Mouse (Mus musculus) c-Kit-positive CD71-positive TER-119-negative erythroid progenitor cells, embryonic 14.5 days (primary cell): ENCODE measurements around the gene Hs2st1.
A peak's percentile ranks its signal among the peaks of the same experiment; 100 is the strongest.

ENCODE experiments used
- DNase-seq: peaks from one replicate; pipeline ENCODE4 v3.0.0-alpha.2; 2013; ENCODE audit warnings: low read depth

Gene Hs2st1

GRCm38 (mm10) chr3:144394454-144394943 lies 175.5 kb downstream of the Hs2st1 start:
- DNase-seq = no peak

DNA sequence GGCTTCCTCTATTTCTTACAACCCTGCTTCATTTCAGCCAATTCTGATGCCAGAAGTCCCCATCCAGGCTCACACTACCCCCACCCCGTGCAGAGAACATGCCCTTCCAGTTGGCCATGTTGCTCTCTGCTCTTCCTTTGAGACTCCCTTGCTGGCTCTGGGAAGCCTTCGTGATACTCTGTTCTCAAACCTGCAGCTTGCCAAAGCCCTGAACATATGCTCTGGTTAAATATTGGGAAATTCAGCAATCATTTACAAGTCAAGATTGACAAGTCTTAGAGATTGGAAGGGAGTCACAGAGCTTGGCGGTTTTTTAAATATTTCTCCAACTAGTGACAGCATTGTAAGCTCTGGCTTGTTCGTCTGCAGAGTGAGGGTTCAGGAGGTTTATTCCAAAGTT lies 183.5 kb downstream of the Hs2st1 start:
- no peak for DNase-seq

DNA sequence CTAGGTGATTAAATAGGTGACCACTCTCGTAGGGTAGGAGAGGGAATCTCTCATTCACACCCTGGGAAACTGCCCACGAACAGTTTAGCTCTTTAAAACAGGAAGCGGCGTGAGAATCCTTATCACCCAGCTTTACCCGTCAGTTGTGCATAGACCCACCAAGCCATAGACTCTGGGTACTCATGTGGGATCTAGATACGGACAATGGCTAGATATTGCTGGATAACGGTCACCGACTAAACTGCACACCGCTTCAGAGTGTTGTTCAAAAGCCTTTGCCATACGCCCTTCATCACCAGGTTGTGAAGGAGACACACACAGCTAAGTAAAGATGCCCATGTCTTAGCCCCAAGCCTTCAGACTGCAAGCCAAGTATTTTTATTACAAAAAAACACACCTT lies 185.3 kb downstream of the Hs2st1 start:
- DNase-seq = no peak

DNA sequence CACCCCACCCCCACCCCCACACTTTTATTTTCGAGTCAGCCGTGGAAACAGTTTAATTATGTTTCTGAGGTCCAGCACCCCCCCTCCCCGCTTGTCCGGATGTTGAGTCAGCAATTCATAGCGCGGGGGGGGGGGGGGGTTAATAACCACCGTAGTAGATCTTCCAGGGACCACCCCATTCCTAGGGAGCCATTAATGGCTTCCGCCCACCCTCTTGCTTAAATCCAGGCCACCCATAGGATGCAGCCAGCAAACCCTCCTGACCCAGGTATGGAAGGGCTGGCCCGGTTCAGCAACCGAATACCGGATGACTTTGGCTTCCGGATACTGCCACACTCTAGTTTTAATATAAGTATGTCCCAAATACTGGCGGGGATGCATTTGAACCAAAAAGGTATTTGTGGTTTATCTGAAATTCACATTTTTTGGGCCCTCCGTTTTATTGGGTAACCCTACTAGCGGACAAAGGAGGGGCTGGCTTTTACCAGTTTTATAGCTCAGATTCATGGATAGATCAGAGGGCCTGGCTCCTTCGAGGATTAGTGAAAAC lies 188.5 kb downstream of the Hs2st1 start:
- DNase-seq = no peak

DNA sequence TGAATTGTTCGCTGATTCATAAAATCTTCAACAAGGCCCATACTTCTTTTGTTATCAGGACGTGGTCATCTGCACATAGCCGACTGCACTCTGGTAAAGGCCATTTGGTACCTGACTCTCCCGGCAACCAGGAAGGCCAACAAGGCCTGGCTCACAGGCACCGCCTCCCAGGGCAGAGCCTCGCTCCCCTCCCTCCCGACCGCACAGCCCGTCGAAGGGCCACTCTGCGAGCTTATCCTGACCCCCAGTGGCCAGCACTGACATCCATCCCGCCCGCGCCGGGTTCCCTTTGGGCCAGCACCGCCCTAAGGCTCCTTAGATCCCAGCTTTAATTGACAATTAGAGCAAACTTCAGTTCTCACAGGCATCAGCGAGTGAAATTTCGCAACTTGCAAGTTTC lies 189.1 kb downstream of the Hs2st1 start:
- DNase-seq = peak; percentile 27

DNA sequence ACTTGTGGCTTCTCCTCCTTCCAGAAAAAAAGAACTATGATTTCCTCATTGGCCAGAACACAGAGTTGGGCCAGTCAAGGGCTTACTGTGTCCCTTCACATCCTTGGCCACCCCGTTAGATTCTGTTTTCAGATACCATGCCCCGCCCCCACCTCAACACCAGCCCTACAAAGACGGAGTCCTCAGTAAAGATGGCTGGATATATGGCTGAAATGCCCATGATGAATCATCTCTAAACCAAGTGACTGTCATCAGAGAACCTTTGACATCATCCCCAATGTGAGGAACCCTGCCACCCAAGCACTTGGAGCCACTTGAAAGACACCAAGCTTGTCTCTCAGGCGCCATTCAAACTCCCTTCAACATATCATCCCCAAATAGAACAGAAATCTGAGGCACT lies 190.2 kb downstream of the Hs2st1 start:
- no peak for DNase-seq
